Mouse (Mus musculus) heart, postnatal 25 days (tissue): ENCODE measurements around the gene Stk19. TPM values are rescaled to one million over a fixed set of nuclear protein-coding genes. Genes with fewer than 3 reads are reported as not detected.
"Not testable (repeated sequence)": the region's sequence is repeated elsewhere in the genome, so short reads cannot be mapped to it uniquely, and the experiment has no call there.

Experiments used
- DNase-seq: peaks from one replicate; pipeline ENCODE4 v3.0.0; 2022; ENCODE audit warnings: low spot score
- intact Hi-C: fragments of 180-260 bp; cut with DNase I; formaldehyde crosslinking; loops from one replicate; pipeline ENCODE4 v1.15.1; 2025
- microRNA-seq: library from miRNA; unstranded; fragments of <30 nt; microRNA quantifications from one replicate; pipeline ENCODE4 v1.2.0, GENCODE M21; 2022
- total RNA-seq, 2 experiments: library from RNA; stranded (reverse); gene quantifications; 2 replicates each; pipeline ENCODE4 v1.2.3; 2021

The Stk19 gene
- total RNA-seq, 2 experiments from 2014 or later, result 9.4 to 12.7 TPM

- DNase-seq, result no peak
- intact Hi-C loops, result loop anchor here (5.0 kb wide), 1 partner anchor 82 kb away; no protein-coding TSS in a partner anchor
These were observed 37.2 kb downstream of the Stk19 start for GRCm38 (mm10) chr17:34799531-34799925.

- DNase-seq, result no peak
- intact Hi-C loops, result loop anchor here (5.0 kb wide), 1 partner anchor 82 kb away; no protein-coding TSS in a partner anchor
These were observed 37.7 kb downstream of the Stk19 start for GRCm38 (mm10) chr17:34798866-34799530.

- intact Hi-C loops, result loop anchor here (5.0 kb wide), 1 partner anchor 81 kb away; no protein-coding TSS in a partner anchor
- DNase-seq, result not testable (repeated sequence)
These were observed 38.7 kb downstream of the Stk19 start for GRCm38 (mm10) chr17:34798071-34798470.

- intact Hi-C loops, result loop anchor here (5.0 kb wide), 1 partner anchor 80 kb away; no protein-coding TSS in a partner anchor
These were observed 39.3 kb downstream of the Stk19 start for GRCm38 (mm10) chr17:34797211-34797995.

GRCm38 (mm10) chr17:34796311-34797140, 40.2 kb downstream of the Stk19 start:
- intact Hi-C loops, result loop anchor here (5.0 kb wide), 1 partner anchor 79 kb away; no protein-coding TSS in a partner anchor
- no peak for DNase-seq

More at GRCm38 (mm10) chr17:34797211-34797995, 39.3 kb downstream of the Stk19 start:
- DNase-seq, result not testable (repeated sequence)

GRCm38 (mm10) chr17:34795633-34796032, 41.1 kb downstream of the Stk19 start:
- DNase-seq, result no peak
- intact Hi-C loops, result loop anchor here (5.0 kb wide), 1 partner anchor 78 kb away; no protein-coding TSS in a partner anchor

GRCm38 (mm10) chr17:34795016-34795415, 41.7 kb downstream of the Stk19 start:
- intact Hi-C loops, result loop anchor here (5.0 kb wide), 1 partner anchor 78 kb away; no protein-coding TSS in a partner anchor
- no peak for DNase-seq

GRCm38 (mm10) chr17:34777680-34778325, 58.9 kb downstream of the Stk19 start:
- no peak for DNase-seq
- intact Hi-C loops, result no loop called here

Small RNA genes within 50 kb of the gene (microRNA-seq; reads per million reads assigned to microRNA genes)
- gene Mir6970 (not detected), gene Mir6971 (4.2 reads per million, percentile 9 among the genes with 10 or more reads in this experiment), gene Mir6972 (not detected)

Other genes with a start within 250 kb of the Stk19 start
- gene Gpsm3, start 247.1 kb downstream of the Stk19 start, total RNA-seq, result 1 to 10 TPM; 4.1 to 4.2 TPM
- 10 to 100 TPM; 17.6 to 17.8 TPM for gene Pbx2, start 245.7 kb downstream of the Stk19 start, total RNA-seq
- under 1 TPM in 1 of 2 experiments, not detected in 1; 0.56 TPM for gene Ager, start 239.1 kb downstream of the Stk19 start, total RNA-seq
- 10 to 100 TPM; 34.9 to 35.0 TPM for gene Rnf5, start 233.3 kb downstream of the Stk19 start, total RNA-seq
- 10 to 100 TPM; 65.8 to 66.8 TPM for gene Agpat1, start 232.7 kb downstream of the Stk19 start, total RNA-seq
- 1 to 10 TPM; 1.7 to 1.8 TPM for gene Egfl8, start 221.0 kb downstream of the Stk19 start, total RNA-seq
- 10 to 100 TPM; 53.2 to 53.7 TPM for gene Ppt2, start 208.4 kb downstream of the Stk19 start, total RNA-seq
- gene Prrt1, start 207.4 kb downstream of the Stk19 start, total RNA-seq, result 1 to 10 TPM; 1.1 to 1.9 TPM
- gene Fkbpl, start 192.2 kb downstream of the Stk19 start, total RNA-seq, result 1 to 10 TPM; 6.2 to 6.6 TPM
- 10 to 100 TPM; 15.6 to 17.8 TPM for gene Atf6b, start 189.8 kb downstream of the Stk19 start, total RNA-seq
- gene Tnxb, start 166.4 kb downstream of the Stk19 start, total RNA-seq, result 10 to 100 TPM; 32.1 to 42.1 TPM
- gene C4b, start 93.1 kb downstream of the Stk19 start, total RNA-seq, result 10 to 100 TPM; 15.0 to 23.3 TPM
- not detected for gene Cyp21a1, start 32.4 kb downstream of the Stk19 start, total RNA-seq
- gene Dxo, start 74 bp upstream of the Stk19 start, total RNA-seq, result 10 to 100 TPM; 11.1 to 11.6 TPM
- gene Skiv2l, start 13.3 kb upstream of the Stk19 start, total RNA-seq, result 10 to 100 TPM; 18.4 to 22.6 TPM
- 10 to 100 TPM; 15.5 to 16.7 TPM for gene Nelfe, start 13.4 kb upstream of the Stk19 start, total RNA-seq
- 1 to 10 TPM; 2.8 to 6.0 TPM for gene Cfb, start 25.6 kb upstream of the Stk19 start, total RNA-seq
- gene Zbtb12, start 42.5 kb upstream of the Stk19 start, total RNA-seq, result 1 to 10 TPM; 6.4 to 7.4 TPM
- under 1 TPM in 1 of 2 experiments, not detected in 1; 0.08 TPM for gene Gm20547, start 45.1 kb upstream of the Stk19 start, total RNA-seq
- 1 to 10 TPM; 2.8 to 4.1 TPM for gene C2, start 61.3 kb upstream of the Stk19 start, total RNA-seq
- 10 to 100 TPM; 37.6 to 39.1 TPM for gene Ehmt2, start 61.5 kb upstream of the Stk19 start, total RNA-seq
- not detected for gene Slc44a4, start 77.5 kb upstream of the Stk19 start, total RNA-seq
- gene Neu1, start 94.3 kb upstream of the Stk19 start, total RNA-seq, result 10 to 100 TPM; 12.7 to 14.1 TPM
- 1 to 10 TPM; 1.9 to 6.9 TPM for gene Hspa1b, start 122.3 kb upstream of the Stk19 start, total RNA-seq
- gene Gm20481, start 133.0 kb upstream of the Stk19 start, total RNA-seq, result not detected
- gene Hspa1a, start 135.2 kb upstream of the Stk19 start, total RNA-seq, result 1 to 10 TPM; 2.9 to 7.7 TPM
- 1 to 10 TPM; 6.9 to 8.1 TPM for gene Hspa1l, start 135.8 kb upstream of the Stk19 start, total RNA-seq
- gene Lsm2, start 144.9 kb upstream of the Stk19 start, total RNA-seq, result 10 to 100 TPM; 19.0 to 19.1 TPM
- 10 to 100 TPM; 25.7 to 26.9 TPM for gene Vars, start 164.0 kb upstream of the Stk19 start, total RNA-seq
- 1 to 10 TPM; 7.3 to 7.7 TPM for gene Vwa7, start 179.6 kb upstream of the Stk19 start, total RNA-seq
- not detected for gene Sapcd1, start 191.1 kb upstream of the Stk19 start, total RNA-seq
- gene Msh5, start 209.8 kb upstream of the Stk19 start, total RNA-seq, result 1 to 10 TPM in 1 of 2 experiments, under 1 TPM in 1; 0.57 to 1.3 TPM
- gene Clic1, start 213.0 kb upstream of the Stk19 start, total RNA-seq, result 10 to 100 TPM; 40.0 to 46.1 TPM
- 10 to 100 TPM; 27.7 to 31.3 TPM for gene Ddah2, start 222.1 kb upstream of the Stk19 start, total RNA-seq
- gene Ly6g6c, start 228.4 kb upstream of the Stk19 start, total RNA-seq, result not detected
- under 1 TPM; 0.18 to 0.87 TPM for gene Mpig6b, start 229.2 kb upstream of the Stk19 start, total RNA-seq
- not detected for gene Ly6g6e, start 240.0 kb upstream of the Stk19 start, total RNA-seq
- gene Ly6g6d, start 241.1 kb upstream of the Stk19 start, total RNA-seq, result under 1 TPM; 0.53 to 0.78 TPM
- not detected for gene Ly6g6f, start 248.7 kb upstream of the Stk19 start, total RNA-seq